Mouse (Mus musculus): ENCODE results near the gene Ttc27.
A peak's percentile ranks its signal among the peaks of the same experiment; 100 is the strongest.

The Ttc27 gene

GRCm38 (mm10) chr17:74830851-74831250, 113.3 kb downstream of the Ttc27 start:
- no peak for DNase-seq (ENCODE audit: low spot score in 2 of 2)

GRCm38 (mm10) chr17:74841721-74842120, 124.2 kb downstream of the Ttc27 start:
- DNase-seq (ENCODE audit: low spot score in 2 of 2), result no peak

- DNase-seq (ENCODE audit: low spot score in 2 of 2), result no peak
Observed at GRCm38 (mm10) chr17:74842603-74843002, 125.1 kb downstream of the Ttc27 start.

GRCm38 (mm10) chr17:74843486-74843885, 126.0 kb downstream of the Ttc27 start:
- DNase-seq (ENCODE audit: low spot score in 2 of 2), result no peak

GRCm38 (mm10) chr17:74846031-74846891, 128.7 kb downstream of the Ttc27 start:
- no peak for DNase-seq (ENCODE audit: low spot score in 2 of 2)

GRCm38 (mm10) chr17:74850216-74850615, 132.7 kb downstream of the Ttc27 start:
- no peak for DNase-seq (ENCODE audit: low spot score in 2 of 2)

GRCm38 (mm10) chr17:74859298-74859697, 141.8 kb downstream of the Ttc27 start:
- no peak for DNase-seq (ENCODE audit: low spot score in 2 of 2)

- no peak for DNase-seq (ENCODE audit: low spot score in 2 of 2)
Observed at GRCm38 (mm10) chr17:74860180-74860993, 142.9 kb downstream of the Ttc27 start.

GRCm38 (mm10) chr17:74863845-74864244, 146.3 kb downstream of the Ttc27 start:
- DNase-seq (ENCODE audit: low spot score in 2 of 2), result no peak

- DNase-seq (ENCODE audit: low spot score in 2 of 2), result no peak
Observed at GRCm38 (mm10) chr17:74864790-74865548, 147.4 kb downstream of the Ttc27 start.

GRCm38 (mm10) chr17:74865694-74866564, 148.4 kb downstream of the Ttc27 start:
- no peak for DNase-seq (ENCODE audit: low spot score in 2 of 2)

GRCm38 (mm10) chr17:74866565-74867507, 149.3 kb downstream of the Ttc27 start:
- peak; percentile 50 to 51 for DNase-seq (ENCODE audit: low spot score in 2 of 2)

- DNase-seq (ENCODE audit: low spot score in 2 of 2), result no peak
Observed at GRCm38 (mm10) chr17:74868185-74868907, 150.8 kb downstream of the Ttc27 start.

GRCm38 (mm10) chr17:74869556-74869955, 152.0 kb downstream of the Ttc27 start:
- DNase-seq (ENCODE audit: low spot score in 2 of 2), result peak in 1 of 2 experiments; percentile 16

GRCm38 (mm10) chr17:74870177-74871160, 152.9 kb downstream of the Ttc27 start:
- no peak for DNase-seq (ENCODE audit: low spot score in 2 of 2)

- no peak for DNase-seq (ENCODE audit: low spot score in 2 of 2)
Observed at GRCm38 (mm10) chr17:74872567-74872966, 155.0 kb downstream of the Ttc27 start.

GRCm38 (mm10) chr17:74873756-74874155, 156.2 kb downstream of the Ttc27 start:
- no peak for DNase-seq (ENCODE audit: low spot score in 2 of 2)

- no peak for DNase-seq (ENCODE audit: low spot score in 2 of 2)
Observed at GRCm38 (mm10) chr17:74875740-74876139, 158.2 kb downstream of the Ttc27 start.
